Mouse (Mus musculus): ENCODE measurements around the gene Gm49378. TPM values are rescaled to one million over a fixed set of nuclear protein-coding genes. Genes with fewer than 3 reads are reported as not detected.

Gene Gm49378
- total RNA-seq (2021), result under 1 TPM; 0.27 to 0.96 TPM
- long read RNA-seq, experiment 1, result 0 reads
- long read RNA-seq, experiment 2, result 0 reads

DNA sequence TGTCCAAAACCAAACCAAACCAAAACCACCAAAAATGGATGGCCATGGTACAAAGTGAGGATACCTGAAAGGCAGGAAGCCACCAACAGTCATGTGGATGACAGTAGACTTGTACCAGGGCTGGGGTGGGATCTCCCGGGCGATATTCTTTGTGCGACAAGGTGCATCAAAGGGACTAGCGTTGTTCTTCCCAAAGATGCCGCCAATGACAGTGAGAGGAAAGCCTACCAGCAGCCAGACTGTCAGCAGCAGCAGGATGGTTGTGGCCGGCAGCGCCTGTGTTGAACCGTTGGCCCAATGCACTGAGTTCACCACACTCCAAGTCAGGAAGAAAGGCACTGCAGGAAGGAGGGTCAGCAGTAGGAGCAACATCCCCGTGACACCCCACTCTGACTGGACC is at the start of gene Gm49378:
Gene Gm49378, minus strand, starts transcription at position 101 of the 400 bp plus-strand sequence.
- intact Hi-C loops (cut with DNase I; ENCODE audit: low total_unique reads), result no loop called here
- DNase-seq, result no peak

DNA sequence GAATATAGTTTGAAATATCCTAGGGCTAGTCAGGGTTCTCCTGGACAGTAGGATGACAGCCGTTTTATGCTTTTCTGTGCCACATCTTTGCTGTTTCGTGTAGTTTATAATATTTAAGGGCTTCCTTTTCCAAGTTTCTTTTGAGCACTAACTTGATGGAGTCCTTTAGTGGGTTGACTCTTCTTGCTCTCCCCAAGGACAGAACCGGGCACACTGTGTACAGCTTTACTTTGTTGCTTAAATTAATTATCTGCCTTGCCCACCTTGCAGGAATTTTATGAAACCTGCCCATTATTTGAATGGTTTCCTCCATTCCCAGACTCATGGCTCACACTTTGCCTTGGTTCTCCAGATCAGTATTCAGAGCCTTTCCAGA is 44.4 kb upstream of the Gm49378 start:
- intact Hi-C loops (cut with DNase I; ENCODE audit: low total_unique reads), result loop anchor here (5.0 kb wide), 1 partner anchor 60 kb away; no protein-coding TSS in a partner anchor
- DNase-seq, result no peak

DNA sequence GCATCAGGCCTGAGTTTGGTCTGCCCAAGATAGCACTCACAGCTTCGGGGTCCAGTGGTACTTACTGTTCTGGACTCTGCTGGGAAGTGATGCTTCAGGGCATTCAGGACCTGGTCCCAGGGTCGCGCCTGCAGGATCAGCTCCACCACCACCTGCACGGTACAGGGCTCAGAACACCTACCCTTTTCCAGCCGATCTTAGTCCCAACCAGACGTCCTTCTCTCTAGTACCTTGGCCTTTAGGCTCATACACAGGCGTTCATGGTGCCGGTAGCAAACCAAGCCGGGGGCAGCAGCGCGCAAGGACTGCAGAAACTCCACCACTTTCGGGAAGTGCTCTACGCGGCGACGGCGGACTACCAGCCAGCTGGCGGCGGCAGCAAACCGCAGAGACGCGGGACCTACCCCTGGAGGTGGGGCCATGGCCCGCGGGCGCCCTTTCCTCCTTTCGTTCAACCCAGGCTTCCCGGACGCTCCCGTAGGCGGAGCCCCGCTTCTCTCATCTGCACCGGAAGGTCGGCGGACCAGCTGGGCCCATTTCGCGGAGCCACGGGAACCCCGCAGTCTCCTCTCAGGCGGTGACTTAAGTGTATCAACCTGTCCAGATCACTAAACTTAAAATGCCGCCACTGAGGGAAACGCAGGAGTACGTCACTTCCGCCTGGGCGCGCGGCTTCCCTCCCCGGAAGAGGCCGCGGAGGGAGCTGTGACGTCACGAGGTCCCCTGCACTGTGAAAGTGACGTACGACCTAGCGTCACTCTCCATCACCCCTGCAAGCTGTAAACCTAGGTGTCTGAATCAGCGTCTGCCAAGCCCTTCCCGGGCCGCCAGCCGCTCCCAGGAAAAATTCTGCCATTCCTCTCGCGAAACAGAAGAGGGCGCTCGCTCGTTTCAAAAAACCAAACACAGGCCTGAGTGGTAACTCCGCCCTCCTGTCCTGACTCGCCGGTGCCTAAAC is 43.7 kb upstream of the Gm49378 start, which contains the start of gene Tinf2:
Gene Tinf2, minus strand, starts transcription at position 661 of the 958 bp plus-strand sequence.
- intact Hi-C loops (cut with DNase I; ENCODE audit: low total_unique reads), result loop anchor here (5.0 kb wide), 1 partner anchor 61 kb away; no protein-coding TSS in a partner anchor
- DNase-seq, result peak; percentile 89

DNA sequence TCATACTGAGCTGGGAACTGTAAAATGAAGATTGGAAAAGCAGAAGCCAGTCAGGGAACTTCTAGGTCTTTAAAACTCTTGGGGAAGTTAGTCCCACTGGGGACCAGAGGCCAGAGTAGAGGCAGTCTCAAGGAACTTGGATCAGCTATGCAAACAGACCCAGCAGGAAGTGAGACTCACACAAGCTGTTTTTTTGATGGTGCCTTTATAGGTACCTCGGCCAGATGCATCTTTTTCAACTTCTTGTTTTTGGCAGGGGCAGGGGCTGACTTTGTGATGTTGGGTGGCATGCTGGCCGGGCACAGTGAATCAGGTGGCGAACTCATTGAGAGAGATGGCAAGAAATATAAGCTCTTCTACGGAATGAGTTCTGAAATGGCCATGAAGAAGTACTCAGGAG is 39.9 kb upstream of the Gm49378 start:
- DNase-seq, result no peak
- intact Hi-C loops (cut with DNase I; ENCODE audit: low total_unique reads), result no loop called here

DNA sequence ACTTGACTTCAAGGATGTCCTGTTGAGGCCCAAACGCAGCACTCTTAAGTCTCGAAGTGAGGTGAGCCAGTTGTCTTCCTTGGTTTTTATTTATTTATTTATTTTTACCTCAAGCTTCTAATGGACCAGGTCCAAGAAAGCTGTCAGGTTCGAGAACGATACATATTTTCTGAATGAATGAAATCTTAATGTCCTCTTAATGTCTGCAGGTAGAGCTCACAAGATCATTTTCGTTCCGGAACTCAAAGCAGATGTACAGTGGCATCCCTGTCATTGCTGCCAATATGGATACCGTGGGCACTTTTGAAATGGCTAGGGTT is 35.0 kb upstream of the Gm49378 start:
- no peak for DNase-seq
- intact Hi-C loops (cut with DNase I; ENCODE audit: low total_unique reads), result no loop called here

DNA sequence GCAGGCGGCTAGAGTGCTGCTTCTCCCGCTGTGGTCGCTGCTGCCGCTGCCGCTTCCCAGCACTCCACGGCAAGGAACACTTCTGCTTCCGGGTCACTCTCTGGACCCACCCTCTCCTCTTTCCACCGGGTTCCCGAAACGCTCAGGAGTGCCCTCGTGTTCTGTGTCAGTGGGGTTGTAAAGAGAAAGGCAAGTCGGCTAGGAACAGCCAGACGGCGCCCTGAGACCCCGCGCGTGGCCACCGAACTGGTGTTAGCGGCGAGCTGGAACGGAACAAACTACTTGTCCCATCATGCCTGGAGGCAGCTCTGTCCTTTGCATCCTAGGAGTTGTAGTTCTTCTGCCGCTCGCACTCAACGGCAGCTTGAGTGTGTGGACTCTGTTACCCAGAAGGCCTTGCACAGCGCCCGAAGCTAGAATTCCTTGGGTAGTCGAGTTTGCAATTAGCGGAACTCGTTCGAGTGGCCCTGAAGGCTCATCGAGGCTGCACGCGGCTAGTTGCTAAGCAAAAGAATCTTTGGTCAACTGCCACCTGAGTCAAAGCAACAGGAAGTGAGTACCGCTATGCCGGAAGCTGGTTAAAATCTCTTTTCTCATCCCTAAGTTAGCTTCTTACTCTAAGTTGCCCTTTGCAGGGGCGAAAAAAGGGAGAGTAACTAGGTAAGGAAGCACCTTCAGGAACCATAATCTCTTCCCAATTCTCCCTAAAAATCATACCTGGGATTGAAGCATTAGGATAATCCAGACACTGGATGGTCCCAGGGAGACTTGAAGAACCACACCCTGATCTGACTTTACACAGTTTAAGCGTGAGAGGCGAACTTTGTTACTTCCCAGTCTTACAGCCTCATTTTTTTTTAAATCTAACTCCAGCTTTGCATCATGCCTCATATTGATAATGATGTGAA is 34.4 kb upstream of the Gm49378 start, which contains the start of the genes Gmpr2 and Nedd8:
Gene Gmpr2, plus strand, starts transcription at position 109 of the 908 bp plus-strand sequence.
Gene Nedd8, minus strand, starts transcription at position 292 of the 908 bp plus-strand sequence.
- intact Hi-C loops (cut with DNase I; ENCODE audit: low total_unique reads), result no loop called here
- DNase-seq, result peak; percentile 87

DNA sequence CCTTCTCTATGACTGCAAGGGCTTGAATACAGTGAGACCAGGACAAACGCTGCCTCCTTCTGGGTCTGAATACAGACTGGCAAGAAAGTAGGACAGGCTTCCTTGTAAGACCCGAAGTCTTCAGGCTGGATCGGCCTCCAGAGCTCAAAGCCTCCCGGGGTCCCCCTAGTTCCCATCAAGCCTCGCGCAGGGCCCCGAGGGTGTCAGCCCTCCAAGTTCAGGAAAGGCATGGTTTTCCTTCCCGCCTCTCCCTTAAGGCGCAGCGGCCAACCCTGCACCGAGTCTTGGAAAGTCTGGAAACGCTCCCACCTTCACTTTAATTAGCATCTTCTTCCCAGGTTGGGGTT is 33.8 kb upstream of the Gm49378 start:
- intact Hi-C loops (cut with DNase I; ENCODE audit: low total_unique reads), result no loop called here

DNA sequence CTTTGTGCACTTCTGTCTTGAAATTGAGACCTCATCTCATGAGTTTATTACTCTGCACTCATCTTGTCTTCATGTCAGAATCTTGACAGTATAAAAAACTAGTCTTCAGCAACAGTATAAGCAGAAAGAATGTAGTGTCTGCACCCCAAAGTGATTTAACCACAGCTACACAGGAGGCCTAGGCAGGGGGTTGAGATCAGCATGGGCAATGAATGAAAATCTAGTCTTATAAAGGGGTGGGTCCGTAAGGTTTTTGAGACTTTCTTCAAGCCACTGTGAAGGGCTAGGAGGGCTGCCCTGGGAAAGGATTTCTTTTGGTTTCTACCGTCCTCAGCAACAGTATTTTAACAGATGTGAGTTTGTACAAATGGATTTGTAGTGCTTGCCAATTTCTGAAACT is 22.9 kb upstream of the Gm49378 start:
- DNase-seq, result no peak
- intact Hi-C loops (cut with DNase I; ENCODE audit: low total_unique reads), result no loop called here

More for the DNA sequence above, 33.8 kb upstream of the Gm49378 start:
- DNase-seq, result no peak

DNA sequence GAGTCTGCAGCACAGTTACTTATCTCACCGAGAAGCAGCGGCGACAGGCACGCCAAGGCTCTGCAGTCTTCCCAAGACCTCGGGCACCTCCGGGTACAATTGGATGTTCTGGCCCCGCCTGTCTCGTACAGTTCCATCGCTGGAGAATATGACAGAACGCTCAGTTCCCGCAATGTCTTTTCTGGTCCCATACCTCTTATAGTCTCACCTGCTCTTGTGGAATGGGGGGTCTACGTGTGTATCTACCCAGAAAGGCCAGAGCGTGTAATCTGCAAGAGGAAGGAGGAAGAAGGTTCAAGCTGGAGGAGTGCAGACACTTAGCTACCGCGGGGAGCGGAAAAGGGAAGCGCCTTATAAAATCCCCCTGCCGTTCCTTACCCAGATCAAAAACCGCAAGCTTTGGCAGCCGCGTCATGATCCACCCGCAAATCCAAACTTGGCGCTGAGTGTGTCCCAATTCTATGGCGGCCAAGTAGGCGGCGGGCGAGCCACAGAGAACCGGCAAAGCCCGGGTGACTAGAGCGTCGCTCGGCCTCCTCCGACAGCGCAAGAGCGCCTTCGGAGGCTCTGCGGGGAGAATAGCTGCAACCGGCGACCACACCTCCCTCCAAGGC is 22.4 kb upstream of the Gm49378 start, which contains the start of gene Mdp1:
Gene Mdp1, minus strand, starts transcription at position 549 of the 614 bp plus-strand sequence.
- peak; percentile 81 for DNase-seq
- intact Hi-C loops (cut with DNase I; ENCODE audit: low total_unique reads), result no loop called here

DNA sequence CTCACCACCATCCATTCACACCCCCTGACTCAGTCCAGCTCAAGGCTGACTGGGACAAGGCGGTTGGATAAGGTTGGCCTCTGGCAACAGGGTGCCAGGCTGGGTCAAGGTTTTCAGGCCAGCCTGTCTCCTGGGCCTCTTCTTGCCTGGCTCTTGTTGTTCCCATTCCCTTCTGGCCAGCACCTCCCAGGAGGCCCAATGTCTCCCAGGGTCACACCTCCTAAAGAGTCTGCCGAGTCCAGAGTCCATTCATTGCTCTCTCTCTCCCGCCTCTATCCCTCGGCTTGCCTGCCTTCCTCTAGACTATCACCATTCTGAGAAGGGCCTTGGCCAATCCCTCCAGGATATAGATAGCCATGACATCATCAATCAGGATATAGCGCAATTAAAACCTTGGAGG is 20.3 kb upstream of the Gm49378 start:
- intact Hi-C loops (cut with DNase I; ENCODE audit: low total_unique reads), result no loop called here
- DNase-seq, result no peak

DNA sequence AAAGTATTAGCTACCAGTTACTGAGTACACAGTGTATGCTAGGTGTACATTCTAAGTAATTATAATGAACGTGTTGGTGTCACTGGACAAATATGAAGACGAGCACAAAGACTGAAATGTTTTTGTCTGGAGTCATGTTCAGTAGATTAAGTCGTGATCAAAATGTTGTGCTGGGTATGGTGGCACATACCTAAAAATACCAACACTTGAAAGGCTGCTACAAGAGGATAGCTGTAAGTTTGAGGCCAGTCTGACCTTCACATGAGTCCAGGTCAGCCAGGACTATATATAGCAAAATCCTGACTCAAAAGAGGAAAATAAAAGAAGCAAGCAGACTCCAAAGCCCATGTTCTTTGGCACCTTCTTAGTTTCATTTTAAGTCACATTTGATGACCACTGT is 19.2 kb upstream of the Gm49378 start:
- DNase-seq, result no peak
- intact Hi-C loops (cut with DNase I; ENCODE audit: low total_unique reads), result no loop called here

DNA sequence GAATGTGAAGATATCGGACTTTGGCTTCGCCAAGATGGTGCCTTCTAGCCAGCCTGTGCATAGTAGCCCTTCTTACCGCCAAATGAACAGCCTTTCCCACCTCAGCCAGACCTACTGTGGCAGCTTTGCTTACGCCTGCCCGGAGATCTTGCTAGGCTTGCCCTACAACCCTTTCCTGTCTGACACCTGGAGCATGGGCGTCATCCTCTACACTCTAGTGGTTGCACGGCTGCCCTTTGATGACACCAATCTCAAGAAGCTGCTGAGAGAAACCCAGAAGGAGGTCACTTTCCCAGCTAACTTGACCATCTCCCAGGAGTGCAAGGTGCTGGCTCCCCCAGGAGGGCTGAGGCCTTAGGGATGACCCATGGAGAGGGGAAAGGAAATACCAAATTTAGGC is 13.8 kb upstream of the Gm49378 start:
- no peak for DNase-seq
- intact Hi-C loops (cut with DNase I; ENCODE audit: low total_unique reads), result no loop called here

DNA sequence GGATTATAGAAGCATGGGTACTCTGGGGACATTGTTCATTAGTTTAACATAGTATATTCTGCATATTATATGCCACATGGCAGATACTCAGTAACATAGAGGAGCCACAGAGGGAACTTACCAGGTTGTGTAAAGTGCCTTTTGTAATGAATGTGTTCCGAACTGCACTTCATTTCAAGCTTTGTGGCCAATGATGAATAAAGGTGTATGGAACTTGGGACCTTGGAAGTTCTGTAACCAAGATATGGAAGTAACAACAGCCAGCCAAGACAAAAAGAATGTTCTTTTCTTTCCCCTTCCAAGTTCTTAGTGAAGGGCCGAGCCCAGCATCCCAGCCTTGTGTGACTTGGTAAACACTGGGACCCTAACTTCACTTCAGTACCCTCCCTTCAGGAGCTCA is 12.2 kb upstream of the Gm49378 start, which contains the start of gene Tssk4:
Gene Tssk4, plus strand, starts transcription at position 301 of the 400 bp plus-strand sequence.
- DNase-seq, result no peak
- intact Hi-C loops (cut with DNase I; ENCODE audit: low total_unique reads), result no loop called here

DNA sequence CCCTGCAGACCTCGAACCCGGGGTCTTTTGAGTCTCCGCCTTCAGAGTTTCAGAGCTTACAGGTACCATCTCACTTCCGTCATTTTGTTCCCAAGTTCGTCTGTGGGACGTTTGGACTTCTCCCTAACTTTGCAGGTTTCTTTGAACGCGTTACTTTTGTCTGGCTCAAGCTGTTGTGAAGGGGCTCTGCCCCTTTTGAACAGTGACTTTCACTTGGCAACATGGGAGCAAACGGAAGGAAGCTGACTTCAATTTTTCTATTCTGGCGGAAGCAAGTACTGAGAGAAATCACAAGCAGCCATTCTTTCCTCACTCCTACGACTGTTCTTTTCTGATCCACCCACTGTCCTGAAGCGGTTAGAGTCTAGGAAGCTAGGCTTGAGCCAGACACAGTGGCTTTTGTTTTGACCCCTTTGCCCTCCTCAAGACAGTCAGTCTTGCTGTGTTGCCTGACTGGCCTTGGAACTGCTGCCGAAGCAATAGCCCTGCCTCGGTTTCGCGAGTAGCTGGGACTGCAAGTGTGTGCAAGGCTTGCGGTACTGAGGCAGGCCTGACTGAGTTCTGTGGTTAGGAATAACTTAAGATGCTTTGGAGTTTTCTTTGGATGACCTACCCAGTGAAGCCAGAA is 6.7 kb upstream of the Gm49378 start:
- DNase-seq, result no peak

DNA sequence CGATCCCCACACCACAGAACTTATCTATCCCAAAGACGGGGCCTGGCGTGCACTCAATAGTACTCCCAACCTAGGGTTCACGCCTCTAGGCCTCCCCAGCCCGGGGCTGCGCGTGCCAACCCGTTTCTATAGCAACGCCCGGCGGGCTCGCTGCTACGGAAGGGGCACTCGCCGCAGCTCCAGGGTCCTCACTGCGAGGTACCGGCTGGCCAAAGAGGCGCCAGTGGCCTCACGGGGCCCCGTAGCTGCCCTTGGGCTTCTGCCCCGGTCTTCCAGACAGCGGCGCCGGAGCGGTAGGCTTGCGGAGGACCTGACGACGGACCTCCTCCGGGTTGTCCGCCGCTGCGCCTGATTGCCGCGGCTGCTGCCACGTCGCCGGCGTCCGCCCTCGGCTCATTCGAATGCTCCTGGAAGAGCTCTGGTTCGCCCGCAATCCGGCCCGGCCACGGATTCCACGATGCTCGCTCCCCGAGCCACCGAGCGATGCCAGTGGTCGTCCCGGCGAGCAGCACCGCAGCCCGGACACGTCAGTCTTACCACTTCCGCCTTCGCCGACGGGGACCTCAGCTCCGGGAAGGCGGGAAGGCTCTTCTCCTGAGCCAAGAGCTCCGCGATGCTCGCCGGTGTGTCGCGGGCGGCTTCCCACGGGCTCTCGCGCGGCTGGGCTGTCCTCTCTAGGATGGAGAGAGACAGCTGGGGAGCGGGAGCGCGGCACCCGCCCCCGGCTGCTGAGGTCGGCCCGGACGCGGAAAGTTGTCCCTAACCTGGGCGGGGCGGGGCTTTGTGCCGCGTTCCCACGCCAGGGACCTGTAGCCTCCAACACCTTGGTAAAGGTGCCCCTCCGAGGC is 5.6 kb upstream of the Gm49378 start, which contains the start of gene Tm9sf1:
Gene Tm9sf1, minus strand, starts transcription at position 747 of the 848 bp plus-strand sequence.
- DNase-seq, result peak; percentile 85
- intact Hi-C loops (cut with DNase I; ENCODE audit: low total_unique reads), result no loop called here

More for the DNA sequence above, 6.7 kb upstream of the Gm49378 start:
- intact Hi-C loops (cut with DNase I; ENCODE audit: low total_unique reads), result no loop called here

DNA sequence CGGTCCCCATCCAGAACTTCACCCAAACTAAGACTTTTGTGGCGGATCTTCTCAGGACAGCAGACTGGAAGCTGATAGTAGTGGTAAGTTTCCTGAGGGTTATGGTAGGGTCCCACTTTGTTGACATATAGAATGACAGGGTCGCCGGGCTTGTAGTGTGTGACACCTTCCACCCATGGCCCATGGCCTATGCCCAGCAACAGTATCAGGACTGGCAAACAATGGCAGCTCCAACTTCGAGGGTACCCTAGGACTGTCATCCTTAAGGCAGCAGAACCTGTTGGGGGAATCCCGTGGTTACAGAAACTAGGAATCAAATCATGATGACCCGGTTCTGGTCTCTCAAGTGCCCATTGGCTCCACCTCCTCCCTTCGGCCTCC is 5.0 kb upstream of the Gm49378 start:
- DNase-seq, result no peak
- intact Hi-C loops (cut with DNase I; ENCODE audit: low total_unique reads), result no loop called here

DNA sequence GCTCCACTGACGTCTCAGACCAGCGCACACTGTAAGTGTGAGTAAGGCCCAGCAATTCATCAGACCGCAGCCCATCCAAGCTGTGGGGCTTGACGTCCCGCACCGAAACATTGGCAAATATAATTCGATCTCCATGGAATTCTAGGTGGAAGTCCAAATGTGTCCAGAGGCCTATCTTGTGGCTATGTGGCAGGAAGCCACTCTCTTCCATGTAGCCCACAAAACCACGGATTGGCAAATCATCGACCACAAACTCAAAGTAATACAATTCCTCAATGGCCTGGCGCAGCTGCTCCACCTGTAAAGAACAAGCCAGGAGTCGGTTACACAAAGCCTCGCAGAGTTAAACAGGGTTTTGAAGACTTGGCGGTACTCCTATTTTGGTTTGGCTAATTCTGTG is 3.6 kb upstream of the Gm49378 start:
- DNase-seq, result no peak
- intact Hi-C loops (cut with DNase I; ENCODE audit: low total_unique reads), result no loop called here

DNA sequence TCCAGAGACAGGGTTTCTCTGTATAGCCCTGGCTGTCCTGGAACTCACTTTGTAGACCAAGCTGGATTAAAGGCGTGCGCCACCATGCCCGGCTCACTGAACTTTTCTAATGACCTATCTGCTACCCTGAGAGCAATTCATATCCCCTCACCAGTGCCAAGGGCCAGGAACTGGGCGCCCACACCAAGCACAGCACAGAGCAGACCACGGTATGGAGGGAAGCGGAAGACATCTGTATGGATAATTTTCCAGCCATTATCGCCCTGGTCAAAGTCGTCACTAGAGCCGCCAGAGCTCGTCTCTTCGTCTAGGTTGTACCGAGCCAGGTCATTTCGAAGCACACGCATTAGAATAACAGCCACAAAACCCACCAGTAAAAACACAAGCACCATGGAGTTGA is 3.1 kb upstream of the Gm49378 start:
- intact Hi-C loops (cut with DNase I; ENCODE audit: low total_unique reads), result no loop called here
- DNase-seq, result no peak
